Mouse (Mus musculus) neutrophil, adult 65 days (primary cell): ENCODE measurements around the gene Gm49405. TPM values are rescaled to one million over a fixed set of nuclear protein-coding genes. Genes with fewer than 3 reads are reported as not detected.

Experiments
- total RNA-seq: library from RNA; stranded (reverse); gene quantifications from 2 replicates; pipeline ENCODE4 v1.2.4, GENCODE M21; 2023

The Gm49405 gene
- 0.59 and 0.79 TPM in 2 replicates for total RNA-seq

GRCm38 (mm10) chr19:4000119-4000900 is at the start of gene Gm49405, which contains the start of gene Nudt8:
TSS of gene Gm49405 (plus strand) at chr19:4000626.
TSS of gene Nudt8 (plus strand) at chr19:4000580.

GRCm38 (mm10) chr19:3958470-3958869 is 42.0 kb upstream of the Gm49405 start, which contains the start of gene Aldh3b3:
TSS of gene Aldh3b3 (plus strand) at chr19:3958645.

GRCm38 (mm10) chr19:3972229-3972628 is 28.2 kb upstream of the Gm49405 start, which contains the start of gene Aldh3b2:
TSS of gene Aldh3b2 (plus strand) at chr19:3972328.

GRCm38 (mm10) chr19:3986334-3986733 is 14.1 kb upstream of the Gm49405 start, which contains the start of gene Acy3:
TSS of gene Acy3 (plus strand) at chr19:3986570.

GRCm38 (mm10) chr19:3992416-3992815 is 8.0 kb upstream of the Gm49405 start, which contains the start of gene Tbx10:
TSS of gene Tbx10 (plus strand) at chr19:3992752.

GRCm38 (mm10) chr19:4003112-4003511 is 2.7 kb downstream of the Gm49405 start, which contains the start of gene Doc2g:
TSS of gene Doc2g (plus strand) at chr19:4003313.

GRCm38 (mm10) chr19:4012432-4013022 is 12.1 kb downstream of the Gm49405 start, which contains the start of gene Ndufv1:
TSS of gene Ndufv1 (minus strand) at chr19:4012806.

GRCm38 (mm10) chr19:4037788-4038232 is 37.4 kb downstream of the Gm49405 start, which contains the start of gene Gstp1:
TSS of gene Gstp1 (minus strand) at chr19:4037985.

GRCm38 (mm10) chr19:4045966-4046865 is 45.8 kb downstream of the Gm49405 start, which contains the start of gene Gstp2:
TSS of gene Gstp2 (minus strand) at chr19:4046023.

Other genes starting within 250 kb of the Gm49405 start
- 83.5 and 94.8 TPM in 2 replicates for gene Kmt5b, start 233.2 kb upstream of the Gm49405 start, total RNA-seq
- gene Chka, start 148.9 kb upstream of the Gm49405 start, total RNA-seq = 104 and 157 TPM in 2 replicates
- 235 and 315 TPM in 2 replicates for gene Tcirg1, start 93.5 kb upstream of the Gm49405 start, total RNA-seq
- gene Ndufs8, start 87.9 kb upstream of the Gm49405 start, total RNA-seq = 44.6 and 47.3 TPM in 2 replicates
- 138 and 146 TPM in 2 replicates for gene Aldh3b1, start 70.8 kb upstream of the Gm49405 start, total RNA-seq
- 222 and 238 TPM in 2 replicates for gene Unc93b1, start 65.4 kb upstream of the Gm49405 start, total RNA-seq
- gene Aldh3b3, start 42.0 kb upstream of the Gm49405 start, total RNA-seq = 12.3 and 13.0 TPM in 2 replicates
- gene Aldh3b2, start 28.3 kb upstream of the Gm49405 start, total RNA-seq = 14.1 and 14.2 TPM in 2 replicates
- gene Acy3, start 14.1 kb upstream of the Gm49405 start, total RNA-seq = 0.41 and 0.82 TPM in 2 replicates
- not detected in 2 replicates for gene Tbx10, start 7.9 kb upstream of the Gm49405 start, total RNA-seq
- 4.5 and 5.4 TPM in 2 replicates for gene Nudt8, start within 50 bp of the Gm49405 start, total RNA-seq
- gene Doc2g, start 2.7 kb downstream of the Gm49405 start, total RNA-seq = 0.88 and 1.4 TPM in 2 replicates
- gene Ndufv1, start 12.2 kb downstream of the Gm49405 start, total RNA-seq = 40.2 and 72.5 TPM in 2 replicates
- gene Gstp1, start 37.4 kb downstream of the Gm49405 start, total RNA-seq = 38.4 and 47.3 TPM in 2 replicates
- gene Gstp2, start 45.4 kb downstream of the Gm49405 start, total RNA-seq = 12.5 and 18.8 TPM in 2 replicates
- 4.0 and 6.2 TPM in 2 replicates for gene Gstp3, start 58.9 kb downstream of the Gm49405 start, total RNA-seq
- not detected in 2 replicates for gene Cabp2, start 81.0 kb downstream of the Gm49405 start, total RNA-seq
- gene Cdk2ap2, start 96.6 kb downstream of the Gm49405 start, total RNA-seq = 295 and 307 TPM in 2 replicates
- 207 and 345 TPM in 2 replicates for gene Pitpnm1, start 99.4 kb downstream of the Gm49405 start, total RNA-seq
- gene Aip, start 125.2 kb downstream of the Gm49405 start, total RNA-seq = 85.4 and 90.4 TPM in 2 replicates
- gene Gpr152, start 139.2 kb downstream of the Gm49405 start, total RNA-seq = 0.09 and 0.13 TPM in 2 replicates
- 0.27 TPM in 1 of 2 replicates, not detected in the other for gene Cabp4, start 143.4 kb downstream of the Gm49405 start, total RNA-seq
- 170 and 186 TPM in 2 replicates for gene Coro1b, start 148.0 kb downstream of the Gm49405 start, total RNA-seq
- gene Ptprcap, start 153.0 kb downstream of the Gm49405 start, total RNA-seq = 6.2 and 13.3 TPM in 2 replicates
- gene Rps6kb2, start 162.7 kb downstream of the Gm49405 start, total RNA-seq = 34.6 and 55.9 TPM in 2 replicates
- gene Carns1, start 174.9 kb downstream of the Gm49405 start, total RNA-seq = 38.1 and 50.5 TPM in 2 replicates
- gene Tbc1d10c, start 190.7 kb downstream of the Gm49405 start, total RNA-seq = 151 and 157 TPM in 2 replicates
- 354 and 408 TPM in 2 replicates for gene Ppp1ca, start 191.4 kb downstream of the Gm49405 start, total RNA-seq
- 21.5 and 29.4 TPM in 2 replicates for gene Rad9a, start 201.0 kb downstream of the Gm49405 start, total RNA-seq
- 3.7 and 5.2 TPM in 2 replicates for gene Clcf1, start 213.6 kb downstream of the Gm49405 start, total RNA-seq
- gene AC109138.7, start 213.7 kb downstream of the Gm49405 start, total RNA-seq = not detected in 2 replicates
- gene Pold4, start 231.3 kb downstream of the Gm49405 start, total RNA-seq = 48.2 and 61.9 TPM in 2 replicates